Mouse (Mus musculus) erythroid progenitor cell, adult 5-6 weeks (primary cell): Measurements from ENCODE around the gene Eva1c. TPM values are rescaled to one million over a fixed set of nuclear protein-coding genes. Genes with fewer than 3 reads are reported as not detected.

Experiments
- ATAC-seq: replicated peaks from 2 replicates; pipeline ENCODE4 v1.8.0; 2016; ENCODE audit warnings: moderate number of reproducible peaks, mild to moderate bottlenecking, moderate TSS enrichment, inconsistent platforms; ENCODE audit not compliant: poor library complexity, low FRiP score, severe bottlenecking
- total RNA-seq, 2 experiments: library from RNA; stranded (forward) in 1 of 2; stranded (reverse) in 1 of 2; fragments of 150-400 nt in 1 of 2; fragments of 186-747, 209-891 nt in 1 of 2; gene quantifications; 2 replicates each; pipeline versions ENCODE4 v1.2.3 to v1.2.4; 2015 to 2017; ENCODE audit warnings: low replicate concordance in 2 of 2

Eva1c gene
- total RNA-seq, 2 experiments from 2014 or later = 0.84 TPM; not detected in 1

- ATAC-seq = no peak
Observed at GRCm38 (mm10) chr16:90856552-90857200, 30.2 kb downstream of the Eva1c start.

GRCm38 (mm10) chr16:90858206-90858605 lies 31.7 kb downstream of the Eva1c start:
- no peak for ATAC-seq

GRCm38 (mm10) chr16:90863036-90863435 lies 36.5 kb downstream of the Eva1c start:
- no peak for ATAC-seq

GRCm38 (mm10) chr16:90863468-90864046 lies 37.0 kb downstream of the Eva1c start:
- no peak for ATAC-seq

- ATAC-seq = no peak
Observed at GRCm38 (mm10) chr16:90864693-90865092, 38.2 kb downstream of the Eva1c start.

GRCm38 (mm10) chr16:90865652-90866051 lies 39.1 kb downstream of the Eva1c start:
- no peak for ATAC-seq

- no peak for ATAC-seq
Observed at GRCm38 (mm10) chr16:90868129-90868528, 41.6 kb downstream of the Eva1c start.

GRCm38 (mm10) chr16:90869361-90869760 lies 42.8 kb downstream of the Eva1c start:
- no peak for ATAC-seq

- no peak for ATAC-seq
Observed at GRCm38 (mm10) chr16:90872936-90873335, 46.4 kb downstream of the Eva1c start.

- ATAC-seq = no peak
Observed at GRCm38 (mm10) chr16:90874536-90874935, 48.0 kb downstream of the Eva1c start.

- ATAC-seq = no peak
Observed at GRCm38 (mm10) chr16:90878135-90878860, 51.8 kb downstream of the Eva1c start.

GRCm38 (mm10) chr16:90882501-90882977 lies 56.0 kb downstream of the Eva1c start:
- no peak for ATAC-seq

GRCm38 (mm10) chr16:90885351-90885750 lies 58.8 kb downstream of the Eva1c start:
- no peak for ATAC-seq

GRCm38 (mm10) chr16:90885781-90886565 lies 59.5 kb downstream of the Eva1c start:
- no peak for ATAC-seq

GRCm38 (mm10) chr16:90890683-90891082 lies 64.2 kb downstream of the Eva1c start:
- no peak for ATAC-seq

- no peak for ATAC-seq
Observed at GRCm38 (mm10) chr16:90891601-90892000, 65.1 kb downstream of the Eva1c start.

- no peak for ATAC-seq
Observed at GRCm38 (mm10) chr16:90892081-90892480, 65.6 kb downstream of the Eva1c start.

GRCm38 (mm10) chr16:90893019-90893418 lies 66.5 kb downstream of the Eva1c start:
- ATAC-seq = no peak

GRCm38 (mm10) chr16:90893792-90894191 lies 67.3 kb downstream of the Eva1c start:
- ATAC-seq = no peak

GRCm38 (mm10) chr16:90897651-90898050 lies 71.1 kb downstream of the Eva1c start:
- ATAC-seq = no peak
